In the genomic region with DNA sequence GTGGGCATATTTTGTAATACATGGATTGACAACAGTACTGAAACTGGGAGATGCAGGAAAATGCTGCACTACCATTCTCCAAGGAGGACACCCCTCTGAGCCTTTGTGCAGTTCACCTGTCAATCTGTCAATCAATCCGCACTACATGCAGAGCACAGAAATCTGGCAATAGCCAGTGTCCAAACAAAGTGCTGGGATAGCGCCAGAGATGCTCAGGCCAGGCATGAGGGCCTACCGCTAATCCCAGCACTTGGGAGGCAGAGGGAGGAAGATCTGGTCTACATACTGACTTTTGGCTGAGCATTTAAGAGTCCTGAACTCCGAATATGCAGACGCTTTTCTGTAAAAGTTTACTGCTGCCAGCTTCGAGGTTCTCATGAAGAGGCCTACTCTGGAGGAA, we compare ENCODE assay signal across 21 mouse cellular contexts. TPM values are rescaled to one million over a fixed set of nuclear protein-coding genes. Genes with fewer than 3 reads are reported as not detected.
DNase-seq lines count a peak whose midpoint lies in the region; ATAC-seq and TF ChIP-seq lines count a peak whose summit lies in the region.
"Had no signal": no experiment of that assay in that cellular context is flagged by ENCODE, and none has a peak within 500 bp of the region (broad histone marks: within the 10 kb centered on the region; RNA-seq: fewer than 3 reads in every experiment).

No protein-coding gene starts in this region.

- no peaks in the 10 kb centered on the region for H3K9me3 ChIP-seq in midbrain, embryonic 16.5 days (replicated peaks; ENCODE audit: control insufficient read depth, low read length, poor library complexity, severe bottlenecking)
- H3K9me3 ChIP-seq: forebrain, embryonic 10.5 days; heart, embryonic 10.5 days; kidney, embryonic 15.5 days had no signal

- peaks cover 24% of the 10 kb centered on the region for H3K4me1 ChIP-seq in cerebellum, adult 2 months (ENCODE audit: control insufficient read depth, insufficient read depth, low read length)
- peaks cover 22% of the 10 kb centered on the region for H3K4me1 ChIP-seq in midbrain, embryonic 16.5 days (ENCODE audit: control insufficient read depth, insufficient read depth, low read length)
- H3K4me1 ChIP-seq: heart, embryonic 10.5 days; kidney, embryonic 15.5 days had no signal

- no peak for TF ChIP-seq CTCF in cerebellum, adult 2 months (IDR thresholded peaks at IDR 0.05; ENCODE audit: borderline replicate concordance, insufficient read depth, low read depth, low read length)
- TF ChIP-seq CTCF in layer of hippocampus, adult 2 months (conservative IDR thresholded peaks at IDR 0.05): no peak

- no peak overlapping the region for H3K4me2 ChIP-seq in midbrain, embryonic 16.5 days (ENCODE audit: low read length)
- H3K4me2 ChIP-seq: kidney, embryonic 15.5 days had no signal

- ATAC-seq in midbrain, embryonic 16.5 days: no peak
- ATAC-seq: forebrain, embryonic 16.5 days had no signal

- 12% methylated on average over 6 of the region's 6 CpGs for WGBS in cerebellum, adult 2 months
- 55% methylated on average over 6 of the region's 6 CpGs for WGBS in midbrain, embryonic 16.5 days

- TF ChIP-seq POLR2A in cerebellum, adult 2 months (IDR thresholded peaks at IDR 0.05; ENCODE audit: borderline replicate concordance, insufficient read depth, low read length): no peak

- no peak overlapping the region for H3K9ac ChIP-seq in midbrain, embryonic 16.5 days (ENCODE audit: low read depth, low read length)
- H3K9ac ChIP-seq: kidney, embryonic 15.5 days had no signal

- no peaks in the 10 kb centered on the region for H3K27me3 ChIP-seq in cerebellum, adult 2 months (ENCODE audit: control insufficient read depth, insufficient read depth, low read length)
- no peaks in the 10 kb centered on the region for H3K27me3 ChIP-seq in midbrain, embryonic 16.5 days (ENCODE audit: control insufficient read depth, insufficient read depth, low read depth, low read length)
- H3K27me3 ChIP-seq: kidney, embryonic 15.5 days had no signal

- no peaks in the 10 kb centered on the region for H3K36me3 ChIP-seq in midbrain, embryonic 16.5 days (ENCODE audit: control insufficient read depth, insufficient read depth, low read length)
- H3K36me3 ChIP-seq: forebrain, embryonic 10.5 days; heart, embryonic 10.5 days; kidney, embryonic 15.5 days had no signal

- no peak overlapping the region for H3K4me3 ChIP-seq in cerebellum, adult 2 months (replicated peaks; ENCODE audit: insufficient read depth, low read depth, low read length)
- H3K4me3 ChIP-seq in layer of hippocampus, adult 2 months: no peak overlapping the region
- H3K4me3 ChIP-seq in midbrain, embryonic 16.5 days (ENCODE audit: low read depth, low read length): no peak overlapping the region
- H3K4me3 ChIP-seq: forebrain, embryonic 10.5 days; heart, embryonic 10.5 days; kidney, embryonic 15.5 days had no signal

- peak; percentile 47 to 62 for DNase-seq in cerebellum, adult 2 months
- DNase-seq in cerebellum, adult 8-10 months: no peak
- no peak for DNase-seq in layer of hippocampus, adult 2 months (ENCODE audit: low spot score in 2 of 2)
- DNase-seq in layer of hippocampus, postnatal 36 days: no peak
- DNase-seq in brain, adult 2 months (ENCODE audit: low read depth, low spot score): peak; percentile 42
- DNase-seq in embryo, embryonic 9.5 days (ENCODE audit: extremely low spot score): no peak
- DNase-seq: adrenal gland, postnatal 14 days; gastrocnemius, postnatal 10 days; heart, postnatal 4 days; kidney, adult 11 months; kidney, postnatal 36 days; thymus, adult 18-20 months; thymus, postnatal 36 days had no signal

- no peak overlapping the region for H3K27ac ChIP-seq in cerebellum, adult 2 months (ENCODE audit: insufficient read depth, low read length)
- H3K27ac ChIP-seq in layer of hippocampus, adult 2 months: peak overlapping the region; percentile 93
- H3K27ac ChIP-seq in midbrain, embryonic 16.5 days (ENCODE audit: low read length): peak overlapping the region; percentile 41
- H3K27ac ChIP-seq: forebrain, embryonic 10.5 days; heart, embryonic 10.5 days; kidney, embryonic 15.5 days had no signal

RNA-seq across cellular contexts. Expression of a gene that starts 37.0 kb away (rescaled TPM):
- 673 and 722 TPM in 2 replicates for polyA plus RNA-seq in cerebellum, adult 2 months (2012; rRNA removed)
- total RNA-seq in layer of hippocampus, adult 2 months (2021): 1,000 to 10,000 TPM; 2,581 to 2,789 TPM
- 1,000 to 10,000 TPM; 2,857 to 3,040 TPM for total RNA-seq in layer of hippocampus, postnatal 36 days (2021)
- 930 and 1,054 TPM in 2 replicates for polyA plus RNA-seq in midbrain, embryonic 16.5 days (2015; fragmentation: Nextera tagmentation; extraction: Ambion mirVana)
- total RNA-seq: common myeloid progenitor, adult 5-6 weeks; granulocyte monocyte progenitor cell, adult 5-6 weeks; megakaryocyte progenitor cell, adult 5-6 weeks had no signal

Comparison
In these comparisons a context has a peak if more than half of its experiments do, and no peak if none do; other contexts are left out.
1. DNase-seq: peak in cerebellum, adult 2 months (2 of 2) and brain, adult 2 months (single experiment); none in cerebellum, adult 8-10 months (single experiment), layer of hippocampus, adult 2 months (0 of 2), layer of hippocampus, postnatal 36 days (0 of 2) and embryo, embryonic 9.5 days (single experiment).